Mouse (Mus musculus): Measurements from ENCODE around the gene Zfp786. TPM values are rescaled to one million over a fixed set of nuclear protein-coding genes. Genes with fewer than 3 reads are reported as not detected.
A peak's percentile ranks its signal among the peaks of the same experiment; 100 is the strongest.

Zfp786 gene
- total RNA-seq, 2 experiments from 2014 or later, result 0.73 to 0.88 TPM

- no peak for DNase-seq
Observed at GRCm38 (mm10) chr6:47821236-47821635, 9.4 kb downstream of the Zfp786 start.

DNA sequence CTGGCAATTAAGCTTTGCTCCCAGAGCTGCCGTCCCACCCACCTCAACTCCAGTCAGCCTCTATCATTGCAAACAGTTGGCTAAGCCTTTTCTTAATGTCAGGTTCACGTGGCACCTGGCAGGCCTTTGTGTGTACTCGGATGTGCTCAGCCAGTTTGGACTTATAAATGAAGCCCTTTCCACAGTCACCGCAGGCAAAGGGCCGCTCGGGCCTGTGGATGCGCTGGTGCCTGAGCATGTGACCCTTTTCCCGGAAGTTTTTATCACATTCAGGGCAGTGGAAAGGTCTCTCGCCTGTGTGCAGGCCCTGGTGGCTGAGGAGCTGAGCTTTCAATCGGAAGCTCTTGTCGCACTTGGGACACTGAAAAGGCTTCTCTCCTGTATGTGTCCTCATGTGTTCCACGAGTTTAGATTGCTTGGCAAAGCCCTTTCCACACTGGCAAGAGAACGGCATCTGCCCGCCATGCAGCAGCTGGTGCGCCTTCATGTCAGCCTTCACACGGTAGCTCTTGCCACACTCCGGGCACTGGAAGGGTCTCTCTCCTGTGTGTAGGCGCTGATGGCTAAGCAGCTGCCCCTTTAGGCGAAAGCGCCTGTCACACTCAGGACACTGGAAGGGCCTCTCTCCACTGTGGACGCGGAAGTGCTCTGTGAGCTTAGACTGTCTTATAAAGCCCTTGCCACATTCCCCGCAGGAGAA, 10.9 kb downstream of the Zfp786 start:
- no peak for DNase-seq

DNA sequence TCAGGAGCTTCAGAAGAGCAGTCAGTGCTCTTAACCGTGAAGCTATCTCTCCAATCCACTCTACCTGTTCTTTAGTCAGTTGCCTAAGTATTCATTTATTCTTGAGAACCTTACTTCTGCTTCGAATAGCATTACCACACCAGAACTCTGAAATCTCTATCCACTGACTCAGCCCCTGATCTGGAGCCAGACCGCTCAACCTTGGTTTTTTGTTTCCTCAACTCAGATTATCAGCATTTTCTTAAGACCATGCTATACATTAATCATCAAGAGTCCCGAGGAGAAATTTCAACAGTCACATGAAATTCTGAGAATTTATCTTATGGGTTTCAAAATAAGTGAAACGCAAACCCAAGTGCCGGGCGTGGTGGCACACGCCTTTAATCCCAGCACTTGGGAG, 11.9 kb downstream of the Zfp786 start:
- DNase-seq, result no peak

GRCm38 (mm10) chr6:47816151-47816550, 14.5 kb downstream of the Zfp786 start:
- no peak for DNase-seq

GRCm38 (mm10) chr6:47813257-47813878, 17.3 kb downstream of the Zfp786 start, which contains the start of gene Pdia4:
Pdia4 (minus strand) TSS chr6:47813430.
- peak; percentile 98 for DNase-seq

- no peak for DNase-seq
Observed at GRCm38 (mm10) chr6:47812271-47812915, 18.3 kb downstream of the Zfp786 start.

- DNase-seq, result no peak
Observed at GRCm38 (mm10) chr6:47811324-47811723, 19.3 kb downstream of the Zfp786 start.

GRCm38 (mm10) chr6:47810181-47810580, 20.5 kb downstream of the Zfp786 start:
- no peak for DNase-seq

- no peak for DNase-seq
Observed at GRCm38 (mm10) chr6:47809053-47809452, 21.6 kb downstream of the Zfp786 start.

DNA sequence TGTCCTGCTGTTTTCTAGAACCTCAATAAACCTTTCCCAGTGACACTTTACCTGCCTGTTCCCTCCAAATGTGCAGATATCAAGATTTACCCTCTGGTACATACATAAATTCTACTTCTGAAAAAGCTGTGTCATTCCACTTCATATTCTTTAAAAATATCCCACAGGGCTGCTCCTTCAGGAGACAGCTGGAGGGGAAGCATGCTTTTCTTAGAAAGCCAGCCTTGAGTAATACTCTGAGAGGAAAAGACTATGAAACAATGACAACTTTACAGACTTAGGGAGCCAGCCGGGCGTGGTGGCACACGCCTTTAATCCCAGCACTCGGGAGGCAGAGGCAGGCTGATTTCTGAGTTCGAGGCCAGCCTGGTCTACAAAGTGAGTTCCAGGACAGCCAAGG, 22.1 kb downstream of the Zfp786 start:
- no peak for DNase-seq

GRCm38 (mm10) chr6:47807419-47807818, 23.2 kb downstream of the Zfp786 start:
- DNase-seq, result no peak

GRCm38 (mm10) chr6:47805520-47805919, 25.1 kb downstream of the Zfp786 start:
- DNase-seq, result no peak

DNA sequence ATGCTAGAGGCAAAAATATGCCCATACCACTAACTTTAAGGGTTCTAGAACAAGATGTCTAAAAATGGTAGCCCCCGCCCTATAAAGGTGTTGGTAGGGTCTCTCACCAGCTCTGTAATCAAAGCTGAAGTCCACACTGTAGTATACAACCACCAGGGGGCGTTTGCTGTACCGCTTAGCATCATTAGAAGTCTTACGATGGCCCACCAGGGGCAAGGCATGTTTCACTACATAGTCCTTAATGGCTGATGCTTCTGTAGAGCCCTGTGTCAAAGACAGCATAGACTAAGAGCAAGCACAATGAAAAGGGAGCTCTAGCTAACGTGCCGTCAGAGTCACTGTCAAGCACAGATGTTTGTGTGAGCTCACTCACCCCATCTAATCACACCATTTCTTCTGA, 31.6 kb downstream of the Zfp786 start:
- peak; percentile 57 for DNase-seq

GRCm38 (mm10) chr6:47794106-47794830, 36.4 kb downstream of the Zfp786 start:
- no peak for DNase-seq

- no peak for DNase-seq
Observed at GRCm38 (mm10) chr6:47793284-47793683, 37.4 kb downstream of the Zfp786 start.

GRCm38 (mm10) chr6:47792533-47792932, 38.1 kb downstream of the Zfp786 start:
- DNase-seq, result no peak

DNA sequence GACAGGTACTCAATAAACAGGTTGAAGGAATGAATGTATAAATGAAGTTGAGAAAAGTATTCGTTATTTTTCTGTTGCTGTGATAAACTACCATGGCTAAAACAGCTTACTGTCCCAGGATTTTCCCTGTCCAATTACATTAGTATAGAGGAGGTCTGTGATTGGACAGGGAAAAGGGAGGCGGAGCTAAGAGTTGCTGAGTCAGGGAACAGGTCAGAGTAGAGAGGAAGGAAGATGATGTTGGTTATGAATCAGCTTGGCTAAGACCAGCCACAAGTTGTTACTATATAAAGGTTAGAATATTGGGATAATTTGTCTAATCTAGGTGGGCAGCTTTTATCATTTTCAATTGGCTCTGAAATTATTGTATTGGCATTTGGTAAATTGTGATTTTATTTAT, 39.9 kb downstream of the Zfp786 start:
- DNase-seq, result no peak

- DNase-seq, result no peak
Observed at GRCm38 (mm10) chr6:47788821-47789220, 41.8 kb downstream of the Zfp786 start.

DNA sequence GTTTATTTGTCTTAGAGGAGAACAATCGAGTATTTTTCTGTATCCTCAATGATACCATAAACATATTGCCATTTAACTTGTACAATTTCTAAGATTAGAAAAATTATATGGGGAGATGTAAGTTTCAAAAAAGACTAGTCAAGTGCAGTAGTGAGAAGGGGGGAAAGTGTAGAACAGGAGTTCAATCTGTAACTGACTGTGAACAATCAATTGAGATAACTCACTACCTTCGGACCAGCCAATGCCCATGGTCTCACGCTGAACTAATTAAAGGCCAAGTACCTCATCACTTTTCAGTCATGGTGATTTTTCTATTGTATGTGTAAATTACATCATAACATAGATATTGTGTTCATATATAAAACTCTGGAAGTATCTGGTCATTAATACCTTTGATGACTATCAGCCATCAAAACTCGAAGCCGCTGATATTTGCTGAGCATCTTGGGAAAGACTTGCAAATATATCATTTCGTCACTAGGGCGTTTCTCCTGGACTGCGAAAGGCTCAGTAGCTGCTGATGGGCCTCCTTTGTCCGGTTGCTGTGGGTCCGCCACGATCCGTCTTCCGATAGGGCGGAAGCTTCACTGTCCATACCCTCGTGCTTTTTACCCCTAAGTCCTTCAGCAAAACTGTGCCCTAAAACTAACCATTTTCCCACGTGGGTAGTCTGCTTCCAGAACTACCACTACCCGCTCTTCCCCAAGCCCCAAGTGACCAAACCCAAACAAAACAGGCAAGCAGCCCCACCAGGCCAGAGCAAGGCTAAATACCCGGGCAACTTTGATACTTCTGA, 42.5 kb downstream of the Zfp786 start:
- DNase-seq, result peak; percentile 71

GRCm38 (mm10) chr6:47784707-47785412, 45.8 kb downstream of the Zfp786 start:
- DNase-seq, result no peak
